Mouse (Mus musculus) thymus, postnatal 4 days (tissue): Measurements from ENCODE around the gene Ccl28.
"Not testable (repeated sequence)": the region's sequence is repeated elsewhere in the genome, so short reads cannot be mapped to it uniquely, and the experiment has no call there.

Experiments
- DNase-seq: peaks from one replicate; pipeline ENCODE4 v3.0.0; 2021

The Ccl28 gene

DNA sequence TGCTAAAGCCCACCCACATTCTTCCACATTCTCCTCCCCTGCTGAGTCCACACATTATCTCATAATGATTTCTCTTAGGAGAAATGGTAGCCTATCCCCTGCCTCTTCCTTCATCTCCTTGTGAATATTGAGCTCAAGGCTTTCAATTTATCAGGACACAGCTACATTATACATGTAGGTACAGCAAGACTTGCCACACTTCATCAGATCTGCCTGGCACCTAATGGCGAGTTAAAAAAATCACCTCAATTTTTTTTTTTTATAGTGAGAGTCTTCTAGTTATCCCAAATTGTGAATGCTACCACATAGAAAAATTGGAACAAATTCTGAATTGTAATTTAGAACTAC is 26.1 kb downstream of the Ccl28 start:
- DNase-seq, result no peak

DNA sequence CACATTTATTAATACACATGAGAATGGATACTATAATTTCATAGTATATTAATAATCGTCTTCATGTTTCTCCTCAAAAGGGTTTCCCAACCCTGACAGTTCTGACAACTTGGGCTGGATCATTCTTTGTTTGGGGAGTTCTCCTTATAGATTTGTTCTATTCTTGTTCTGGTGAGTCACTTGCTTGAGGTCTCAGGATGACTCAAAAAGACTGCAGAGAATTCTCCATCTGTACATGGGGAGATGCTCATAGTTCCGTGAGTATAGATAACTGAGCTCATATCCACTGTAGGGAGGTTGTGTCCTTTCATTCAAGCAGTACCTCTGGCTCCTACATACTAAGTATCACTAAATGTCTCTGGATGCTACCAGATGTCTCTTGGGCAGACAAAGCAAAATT is 31.1 kb downstream of the Ccl28 start:
- DNase-seq, result no peak

DNA sequence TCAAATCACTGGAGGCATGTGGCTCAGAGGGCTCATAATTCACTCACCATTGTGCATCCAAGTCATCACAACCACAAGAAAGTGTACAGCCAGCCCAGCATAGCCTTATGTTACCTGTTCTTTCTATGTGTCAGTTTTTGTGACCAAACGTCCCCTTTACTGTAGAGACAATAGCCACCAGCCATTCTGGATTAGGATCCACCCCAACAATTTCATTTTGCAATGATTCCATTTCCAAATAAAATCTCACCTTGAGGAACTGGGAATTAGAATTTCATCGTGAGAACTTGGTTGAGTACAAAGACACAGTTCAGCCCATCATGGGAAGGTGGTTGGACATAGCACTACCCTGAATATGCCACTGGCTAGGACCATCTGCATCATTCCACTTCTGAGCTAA is 32.6 kb downstream of the Ccl28 start:
- DNase-seq, result no peak

DNA sequence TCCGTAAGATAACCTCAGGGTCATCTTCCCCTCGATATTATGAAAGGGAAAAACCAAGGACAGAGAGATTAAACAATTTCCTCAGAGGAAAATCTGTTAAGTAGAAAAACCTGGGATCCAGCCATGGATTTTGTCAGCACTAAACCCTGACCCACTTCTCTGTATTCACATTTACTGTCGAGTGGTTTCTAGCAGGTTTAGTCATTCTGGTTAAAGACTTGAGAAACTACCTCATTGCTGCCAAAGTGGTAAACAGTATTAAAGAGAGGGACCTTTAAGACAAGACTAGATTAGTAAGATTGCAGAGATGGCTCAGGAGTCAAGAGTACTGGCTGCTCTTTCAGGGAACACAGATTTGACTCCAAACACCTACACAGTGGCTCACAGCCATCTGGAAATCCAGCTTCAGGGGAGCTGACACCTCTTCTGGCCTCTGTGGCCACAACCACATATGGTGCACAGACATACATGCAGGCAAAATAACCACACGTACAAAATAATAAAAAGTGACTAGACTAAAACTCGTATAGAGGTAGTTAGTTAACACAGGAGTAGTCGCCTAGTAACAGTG is 33.3 kb downstream of the Ccl28 start:
- DNase-seq, result no peak

DNA sequence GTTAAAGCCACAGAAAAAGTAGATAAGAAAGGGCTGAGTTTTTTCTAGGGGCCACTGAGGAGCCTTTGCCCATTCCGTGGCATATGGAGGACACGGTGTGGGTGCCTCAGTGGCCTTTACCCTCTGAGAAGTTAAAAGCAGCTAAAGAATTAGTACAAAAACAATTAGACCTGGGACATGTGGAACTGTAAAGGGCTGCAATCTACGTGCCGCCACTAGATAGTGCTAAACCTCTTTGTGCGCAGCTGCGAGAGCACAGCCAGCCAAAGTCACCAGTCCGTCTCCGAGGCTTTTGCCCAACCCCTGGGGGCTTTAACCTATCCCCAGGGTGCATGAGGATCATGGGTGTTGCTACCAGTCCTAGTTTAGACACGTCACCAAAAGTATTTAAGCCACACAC is 37.8 kb downstream of the Ccl28 start:
- DNase-seq, result not testable (repeated sequence)

DNA sequence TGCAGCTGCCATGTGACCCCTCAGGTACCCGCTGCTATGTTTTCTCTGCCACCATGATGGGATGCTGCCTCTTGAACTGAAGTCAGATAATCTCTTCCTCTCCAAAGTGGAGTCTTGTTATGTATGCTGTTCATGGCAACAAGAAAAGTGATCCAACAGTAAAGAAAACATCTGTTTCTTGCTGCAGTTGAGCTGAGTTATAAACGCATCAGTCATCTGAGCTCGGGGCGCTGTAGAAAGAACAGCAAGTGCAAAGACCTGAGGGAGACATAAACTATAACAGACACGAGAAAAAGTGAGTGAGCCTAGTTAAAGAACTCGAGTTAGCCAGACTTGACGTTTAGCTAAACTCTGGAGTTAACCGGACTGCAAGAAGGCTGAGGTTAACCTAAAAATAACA is 55.2 kb downstream of the Ccl28 start:
- no peak for DNase-seq

DNA sequence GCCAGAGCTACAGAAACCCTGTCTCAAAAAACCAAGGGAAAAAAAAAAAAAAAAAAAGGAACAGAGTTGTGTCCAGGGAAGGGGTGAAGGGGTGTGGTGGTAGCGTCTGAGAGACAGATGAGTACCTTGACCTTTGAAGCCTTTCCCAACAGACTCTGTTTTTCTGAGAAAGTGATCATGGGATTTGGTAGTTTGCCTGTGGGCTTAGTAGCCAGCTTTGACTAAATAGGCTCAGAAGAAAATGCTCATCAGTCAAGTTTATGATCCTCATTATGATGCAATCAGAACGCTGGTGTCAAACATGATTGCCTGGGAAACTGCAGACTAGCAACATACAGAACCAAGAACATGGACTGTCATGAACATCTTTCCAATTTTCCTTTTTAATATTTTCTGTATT is 56.1 kb downstream of the Ccl28 start:
- DNase-seq, result no peak

DNA sequence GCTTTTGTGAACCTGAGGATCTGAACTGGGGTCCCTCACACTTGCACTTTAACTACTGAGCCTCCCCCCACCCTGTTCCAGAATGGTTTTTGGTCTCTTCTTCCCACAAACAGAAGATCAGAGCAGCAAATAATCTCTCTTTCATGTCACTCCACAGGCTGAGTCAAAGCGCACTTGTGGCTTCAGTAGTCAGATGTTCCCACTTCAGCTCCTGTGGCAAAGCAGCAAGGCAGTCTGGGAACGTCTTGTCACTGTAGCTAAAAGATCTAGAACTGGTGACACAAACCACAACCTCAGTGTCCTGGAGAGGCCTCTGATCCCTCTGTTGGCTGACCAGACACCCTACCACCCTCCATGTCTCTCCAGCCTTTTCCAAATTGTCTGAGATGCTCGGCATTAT is 57.5 kb downstream of the Ccl28 start:
- peak; percentile 13 for DNase-seq

DNA sequence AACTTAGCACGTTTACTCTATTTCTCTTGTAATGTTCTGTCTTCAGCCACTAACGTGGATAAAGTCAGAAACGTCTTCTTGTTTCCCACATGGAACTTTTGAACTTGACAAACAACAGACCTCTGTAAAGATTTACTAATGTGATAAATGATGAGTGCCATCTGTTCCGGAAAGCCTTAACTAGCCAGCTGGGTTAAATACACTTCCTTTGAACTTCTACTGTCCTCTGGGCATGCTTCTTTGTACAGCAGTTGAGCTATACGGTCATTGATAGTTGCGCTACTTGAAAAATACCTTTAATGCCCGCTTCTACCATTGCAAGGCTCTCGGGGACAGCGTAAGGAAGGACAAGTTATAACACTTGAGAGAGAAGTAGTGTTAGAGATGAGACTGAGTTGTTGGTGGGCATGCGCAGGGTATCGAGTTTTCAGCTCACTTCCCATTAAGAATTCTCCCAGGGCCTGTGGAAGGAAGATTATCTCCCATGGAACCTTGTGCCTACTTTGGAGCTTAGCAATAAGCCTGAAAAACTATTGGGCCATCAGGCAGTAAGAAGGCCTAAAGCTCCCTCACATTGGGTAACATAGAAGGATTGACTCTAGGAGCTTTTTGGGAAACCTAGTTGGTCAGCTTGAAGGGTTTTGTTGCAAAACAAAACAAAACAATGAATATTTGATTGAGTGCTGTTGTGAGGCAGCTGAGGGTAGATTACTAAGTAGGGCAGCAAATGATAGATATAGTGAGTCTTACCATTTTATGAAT is 61.0 kb downstream of the Ccl28 start:
- DNase-seq, result no peak

DNA sequence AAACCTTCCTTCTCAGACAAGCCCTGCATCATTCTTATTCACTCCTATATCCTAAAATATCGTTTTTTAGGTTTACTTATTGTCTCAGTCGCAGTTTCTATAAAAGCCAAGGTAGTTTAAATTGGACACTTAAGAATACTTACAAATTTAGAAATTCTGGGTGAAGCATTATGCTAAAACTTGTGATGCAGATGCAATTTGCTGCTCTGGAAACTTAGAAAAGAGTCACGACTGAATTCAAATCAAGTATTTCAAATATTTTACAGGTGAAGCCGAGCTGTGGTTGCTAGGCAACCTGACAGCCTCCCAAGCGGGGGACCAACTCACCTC is 66.1 kb downstream of the Ccl28 start:
- DNase-seq, result no peak

DNA sequence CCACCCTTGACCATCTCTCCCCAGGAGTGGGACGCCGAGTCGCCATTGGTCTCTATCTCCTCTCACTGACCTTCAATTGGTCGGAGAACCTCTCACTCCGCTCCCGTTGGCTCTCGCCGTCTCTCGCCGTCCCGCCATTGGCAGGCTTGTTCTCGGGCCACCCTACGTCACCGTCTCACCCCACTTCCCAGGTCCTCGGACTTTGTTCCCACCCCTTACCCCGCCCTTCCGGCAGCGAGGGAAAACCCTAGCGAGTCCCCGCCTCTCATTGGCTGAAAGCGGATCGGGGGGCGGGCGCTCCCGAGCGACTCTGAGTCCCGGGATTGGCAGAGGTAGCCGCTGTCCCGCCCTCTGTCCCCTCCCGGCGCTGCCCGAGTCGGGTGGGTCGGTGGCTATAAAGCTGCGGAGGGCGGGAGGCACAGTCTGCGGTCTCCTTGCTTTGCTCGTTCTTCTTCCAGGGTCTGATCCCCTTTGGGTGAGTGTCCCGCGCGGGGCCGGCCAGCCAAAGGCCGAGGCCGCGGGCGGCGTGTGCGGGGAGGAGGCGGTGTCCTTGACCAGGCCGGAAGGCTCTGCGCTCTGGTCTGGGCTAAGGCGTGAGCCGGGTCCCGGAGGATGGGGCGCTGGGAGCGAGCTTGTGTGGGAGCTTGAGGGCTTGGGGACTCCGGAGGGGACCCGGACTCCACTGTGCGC is 66.6 kb downstream of the Ccl28 start, which contains the start of gene Hmgcs1:
Hmgcs1 (plus strand) TSS at position 341 of the 690 bp plus-strand sequence.
- peak; percentile 98 for DNase-seq

DNA sequence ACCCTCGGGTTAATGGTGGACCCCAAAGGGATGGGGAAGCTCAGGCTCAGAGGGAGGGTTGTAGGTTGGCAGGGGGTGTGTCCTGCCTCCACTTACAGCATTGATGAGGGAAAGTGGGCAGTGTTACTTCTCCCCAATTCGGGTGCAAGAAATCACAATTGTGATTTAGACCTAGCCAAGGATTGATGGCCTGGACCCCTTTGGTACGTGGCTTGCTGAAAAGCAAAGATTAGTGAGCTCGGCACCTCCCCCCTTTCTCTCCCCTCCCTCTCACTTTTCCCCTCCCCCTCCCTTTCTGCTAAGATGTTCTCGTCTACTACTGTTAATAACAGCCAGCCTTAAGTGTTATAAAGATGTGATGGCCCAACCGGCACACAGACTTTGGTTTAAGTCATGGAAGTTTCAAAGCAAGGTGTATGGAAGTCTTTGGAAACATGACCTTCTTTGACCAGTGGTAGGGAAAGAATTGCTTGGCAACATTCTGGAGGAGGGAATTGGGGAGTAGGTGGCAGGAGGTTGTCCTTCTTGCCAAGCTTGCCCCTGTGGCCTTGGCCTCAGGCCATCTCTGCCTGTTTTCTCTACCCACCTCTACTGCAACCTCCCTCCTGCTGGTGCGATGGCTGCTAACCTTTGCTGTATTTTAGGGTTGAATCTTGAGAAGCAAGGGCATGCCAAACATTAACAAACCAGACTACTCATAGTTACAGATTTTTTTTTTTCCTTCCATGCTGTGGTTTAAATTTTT is 67.4 kb downstream of the Ccl28 start:
- no peak for DNase-seq

DNA sequence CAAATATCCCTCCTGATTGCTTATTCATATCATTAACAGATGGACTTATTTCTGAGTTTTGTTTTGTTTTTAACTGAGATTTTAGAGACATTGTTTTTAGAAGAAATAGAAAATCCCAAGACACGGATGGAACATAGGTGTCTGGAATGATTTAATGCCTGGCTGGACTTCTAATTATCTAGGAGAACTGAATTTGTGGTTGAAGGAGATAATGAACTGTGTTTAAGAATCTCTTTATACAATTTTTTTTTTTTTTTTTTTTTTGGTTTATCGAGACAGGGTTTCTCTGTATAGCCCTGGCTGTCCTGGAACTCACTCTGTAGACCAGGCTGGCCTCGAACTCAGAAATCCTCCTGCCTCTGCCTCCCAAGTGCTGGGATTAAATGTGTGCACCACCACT is 68.3 kb downstream of the Ccl28 start:
- not testable (repeated sequence) for DNase-seq

DNA sequence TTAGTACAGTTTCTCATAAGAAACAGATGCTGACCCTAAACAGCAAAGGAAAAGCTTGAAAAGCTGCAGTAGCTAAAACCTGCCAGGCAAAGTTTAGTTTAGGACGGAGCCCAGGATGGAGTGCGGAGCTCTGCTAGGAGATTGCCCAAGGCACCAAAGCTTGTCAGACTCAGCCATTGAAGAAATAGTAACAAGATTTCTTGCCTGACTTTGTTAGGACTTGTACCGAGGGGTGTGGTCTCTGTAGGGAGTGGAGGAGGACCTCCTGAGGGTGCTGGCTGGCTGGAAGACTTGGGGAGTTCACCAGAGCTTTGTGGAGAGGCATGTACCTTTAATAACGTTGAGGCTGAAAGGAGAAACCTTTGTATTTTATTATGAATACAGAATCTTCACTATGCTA is 72.1 kb downstream of the Ccl28 start:
- DNase-seq, result no peak

DNA sequence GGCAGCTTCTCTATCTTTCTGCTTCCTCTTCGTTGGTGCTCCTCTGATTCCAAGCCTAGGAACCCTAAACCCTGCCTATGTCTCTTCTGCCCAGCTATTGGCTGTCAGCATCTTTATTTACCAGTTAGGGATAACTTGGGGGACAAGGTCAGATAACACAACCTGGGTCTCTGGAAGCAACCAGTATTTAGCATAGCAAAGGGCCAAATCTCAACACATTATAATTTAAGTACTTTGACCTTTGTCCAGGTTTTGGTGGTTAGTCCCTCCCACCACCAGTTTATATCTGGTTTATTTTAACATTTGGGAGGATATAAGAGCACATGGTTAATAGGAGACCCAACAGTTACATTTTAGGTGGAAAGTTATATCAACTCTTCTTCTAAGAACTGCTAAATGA is 72.9 kb downstream of the Ccl28 start:
- no peak for DNase-seq

DNA sequence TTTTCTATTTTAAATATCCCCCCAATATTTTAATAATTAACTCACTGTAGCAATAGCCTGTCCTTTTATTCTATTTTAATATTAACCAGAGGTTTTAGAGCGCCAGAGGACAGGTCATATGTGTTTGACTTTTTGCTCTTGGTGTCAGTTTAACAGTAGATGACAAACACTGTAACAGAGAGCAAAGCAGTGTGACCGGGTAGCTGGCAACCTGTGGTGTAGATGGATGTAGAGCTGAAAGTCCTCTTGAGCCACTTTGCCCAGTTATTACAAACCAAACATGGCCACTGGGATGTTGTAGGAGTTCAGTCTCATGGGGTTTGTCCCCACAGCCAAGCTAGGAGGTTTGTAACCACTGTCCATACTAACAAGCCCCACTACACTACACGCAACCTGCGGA is 74.8 kb downstream of the Ccl28 start:
- no peak for DNase-seq
